Mouse (Mus musculus): ENCODE data around the gene Gm20837.
"Not testable (repeated sequence)": the region's sequence is repeated elsewhere in the genome, so short reads cannot be mapped to it uniquely, and the experiment has no call there.

DNA sequence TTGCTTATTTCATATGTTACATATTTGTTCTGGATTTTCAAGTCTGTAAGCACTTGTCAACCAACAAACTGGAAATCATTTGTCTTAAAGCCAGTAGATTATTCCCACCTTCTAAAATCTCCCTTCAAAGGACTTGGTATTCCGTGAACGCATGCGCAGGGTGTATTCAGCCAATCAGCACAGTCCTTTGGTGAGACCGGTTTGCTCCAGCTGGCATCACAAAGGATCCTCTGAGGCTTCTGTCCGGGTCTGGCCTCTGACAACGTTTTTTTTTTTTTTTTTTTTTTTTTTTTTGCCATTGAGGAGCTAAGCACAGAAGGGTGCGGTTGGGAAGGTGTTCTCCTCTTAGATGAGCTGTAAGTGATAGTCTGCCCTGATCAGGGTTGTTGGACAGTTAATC, at the start of gene Gm20837:
- TF ChIP-seq CTCF (IDR thresholded peaks at IDR 0.05; ENCODE audit: borderline replicate concordance, insufficient read depth, low read depth, low read length); POLR2A (IDR thresholded peaks at IDR 0.05; ENCODE audit: borderline replicate concordance, insufficient read depth, low read length): not testable (repeated sequence)
